Mouse (Mus musculus) spleen, embryonic (tissue): ENCODE data around the gene Rnf157.

Experiments used
- CTCF ChIA-PET: fragments of 350-600 bp; sonication (Branson Sonifier 250); formaldehyde crosslinking; loops from one replicate; lab custom pipeline; 2022; lab: Charles Lee

The Rnf157 gene

DNA sequence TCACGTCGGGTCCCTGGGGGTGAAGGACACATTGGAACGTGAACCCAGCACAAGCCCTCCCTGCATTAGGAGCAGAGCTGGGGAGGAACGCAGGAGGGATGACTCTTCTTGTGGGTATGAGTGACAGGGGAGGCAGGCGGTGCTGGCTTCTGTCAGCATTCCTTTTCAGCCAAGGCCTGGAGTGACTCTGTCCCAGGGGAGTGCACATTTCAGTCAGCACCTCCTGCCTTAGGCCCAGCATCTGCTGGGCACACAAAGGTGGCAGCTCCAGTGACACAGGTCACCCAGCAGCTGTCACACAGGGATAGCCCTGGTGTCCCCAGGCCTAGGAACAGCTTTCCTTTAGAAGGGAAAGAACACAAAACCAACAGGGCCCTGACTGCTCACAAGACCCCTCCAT is 64.9 kb downstream of the Rnf157 start:
- CTCF ChIA-PET = interaction anchor here (0.6 kb wide), 1 partner anchor 327 kb away, joined by 3 read pairs; no protein-coding TSS in a partner anchor

- CTCF ChIA-PET = no interaction called here
These were observed 65.8 kb downstream of the Rnf157 start for GRCm38 (mm10) chr11:116347012-116347411.

GRCm38 (mm10) chr11:116342069-116342791 is 70.6 kb downstream of the Rnf157 start:
- CTCF ChIA-PET = interaction anchor here (0.6 kb wide), 1 partner anchor 101 kb away, joined by 3 read pairs; no protein-coding TSS in a partner anchor

GRCm38 (mm10) chr11:116337531-116337930 is 75.3 kb downstream of the Rnf157 start:
- CTCF ChIA-PET = no interaction called here

- CTCF ChIA-PET = no interaction called here
These were observed 75.8 kb downstream of the Rnf157 start for GRCm38 (mm10) chr11:116337000-116337399.

- CTCF ChIA-PET = no interaction called here
These were observed 76.4 kb downstream of the Rnf157 start for GRCm38 (mm10) chr11:116336393-116336792.

GRCm38 (mm10) chr11:116335244-116336036 is 77.4 kb downstream of the Rnf157 start, which contains the start of gene Foxj1:
Gene Foxj1 (minus strand): TSS chr11:116335399.
- CTCF ChIA-PET = interaction anchor here (0.6 to 0.7 kb wide), 2 partner anchors 16 to 1653 kb away, joined by 3 to 4 read pairs; no protein-coding TSS in a partner anchor

- CTCF ChIA-PET = no interaction called here
These were observed 78.4 kb downstream of the Rnf157 start for GRCm38 (mm10) chr11:116334417-116334782.

GRCm38 (mm10) chr11:116333526-116334416 is 79.1 kb downstream of the Rnf157 start:
- CTCF ChIA-PET = no interaction called here

DNA sequence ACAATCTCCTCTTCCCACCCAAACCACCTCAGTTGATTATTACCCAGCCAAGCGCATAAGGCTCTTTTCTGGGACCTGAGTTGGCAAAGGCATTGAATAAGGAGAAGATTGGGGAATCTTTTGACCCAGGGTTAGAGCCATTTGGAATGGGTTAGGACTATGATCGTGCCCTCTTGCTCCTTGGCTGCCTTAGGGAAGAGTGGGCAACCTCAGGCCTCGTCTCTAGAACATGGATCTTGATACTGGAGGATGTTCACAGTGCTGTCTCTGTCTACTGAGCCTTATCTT is 79.9 kb downstream of the Rnf157 start:
- CTCF ChIA-PET = interaction anchor here (0.6 kb wide), 1 partner anchor 66 kb away, joined by 3 read pairs; no protein-coding TSS in a partner anchor

- CTCF ChIA-PET = interaction anchor here (0.6 kb wide), 1 partner anchor 66 kb away, joined by 3 read pairs; no protein-coding TSS in a partner anchor
These were observed 80.4 kb downstream of the Rnf157 start for GRCm38 (mm10) chr11:116332232-116332982.

GRCm38 (mm10) chr11:116330211-116330518 is 82.7 kb downstream of the Rnf157 start:
- CTCF ChIA-PET = no interaction called here

- CTCF ChIA-PET = no interaction called here
These were observed 83.3 kb downstream of the Rnf157 start for GRCm38 (mm10) chr11:116329314-116330210.

DNA sequence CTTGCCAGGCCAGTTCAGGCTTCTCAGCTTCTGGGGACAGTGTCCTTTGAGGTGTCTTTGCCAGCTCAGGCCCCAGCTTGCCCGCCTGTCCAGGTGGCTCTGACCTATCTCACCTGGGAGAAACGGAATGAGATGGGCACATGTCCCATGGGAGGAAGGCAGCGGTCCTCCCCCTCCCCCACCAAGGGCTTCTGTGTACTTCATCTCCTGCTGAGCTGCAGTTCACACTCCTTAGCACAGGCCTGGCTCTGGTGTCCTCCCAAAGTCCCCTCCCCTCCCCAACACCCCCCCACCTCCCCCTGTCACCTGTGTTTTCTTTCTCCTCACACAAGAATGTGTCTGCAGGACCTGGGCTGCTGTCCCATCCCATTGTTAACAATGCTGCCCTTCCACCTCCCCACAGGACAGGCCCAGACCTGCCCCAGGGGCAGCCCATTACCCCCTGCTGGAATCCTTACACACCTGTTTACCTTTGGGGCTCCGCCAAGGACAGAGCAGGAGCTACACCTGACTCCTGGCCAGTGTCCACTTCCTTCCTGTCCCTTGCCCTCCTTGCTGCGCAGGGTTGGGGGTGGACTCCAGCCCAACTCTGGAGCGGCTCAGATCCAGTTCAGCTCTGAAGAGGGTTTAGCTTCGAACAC is 85.7 kb downstream of the Rnf157 start:
- CTCF ChIA-PET = no interaction called here

- CTCF ChIA-PET = interaction anchor here (0.5 to 2.4 kb wide), 5 partner anchors 17 to 127 kb away, joined by 3 to 15 read pairs (median 3); no protein-coding TSS in a partner anchor
These were observed 93.8 kb downstream of the Rnf157 start for GRCm38 (mm10) chr11:116318719-116319659.

GRCm38 (mm10) chr11:116312359-116312758 is 100.5 kb downstream of the Rnf157 start:
- CTCF ChIA-PET = no interaction called here

- CTCF ChIA-PET = no interaction called here
These were observed 101.7 kb downstream of the Rnf157 start for GRCm38 (mm10) chr11:116311169-116311568.

- CTCF ChIA-PET = no interaction called here
These were observed 103.2 kb downstream of the Rnf157 start for GRCm38 (mm10) chr11:116309601-116310000.
